Mouse (Mus musculus) monocyte, adult 5-6 weeks (primary cell): ENCODE data around the gene Nudt22. TPM values are rescaled to one million over a fixed set of nuclear protein-coding genes. Genes with fewer than 3 reads are reported as not detected.
A peak's percentile ranks its signal among the peaks of the same experiment; 100 is the strongest.

Experiments used
- ATAC-seq: fragments of 153-309, 156-312 bp; replicated peaks from 2 replicates; pipeline ENCODE4 v1.8.0; 2017; ENCODE audit warnings: mild to moderate bottlenecking; ENCODE audit not compliant: low TSS enrichment, insufficient number of reproducible peaks, severe bottlenecking, poor library complexity, low FRiP score
- total RNA-seq: library from RNA; stranded (forward); fragments of 200-1000, 200-491, 200-594 nt; gene quantifications from 3 replicates; pipeline ENCODE4 v1.2.3, GENCODE M21; 2017

Gene Nudt22
- total RNA-seq, 1 experiment from 2014 or later: 8.8 TPM

DNA sequence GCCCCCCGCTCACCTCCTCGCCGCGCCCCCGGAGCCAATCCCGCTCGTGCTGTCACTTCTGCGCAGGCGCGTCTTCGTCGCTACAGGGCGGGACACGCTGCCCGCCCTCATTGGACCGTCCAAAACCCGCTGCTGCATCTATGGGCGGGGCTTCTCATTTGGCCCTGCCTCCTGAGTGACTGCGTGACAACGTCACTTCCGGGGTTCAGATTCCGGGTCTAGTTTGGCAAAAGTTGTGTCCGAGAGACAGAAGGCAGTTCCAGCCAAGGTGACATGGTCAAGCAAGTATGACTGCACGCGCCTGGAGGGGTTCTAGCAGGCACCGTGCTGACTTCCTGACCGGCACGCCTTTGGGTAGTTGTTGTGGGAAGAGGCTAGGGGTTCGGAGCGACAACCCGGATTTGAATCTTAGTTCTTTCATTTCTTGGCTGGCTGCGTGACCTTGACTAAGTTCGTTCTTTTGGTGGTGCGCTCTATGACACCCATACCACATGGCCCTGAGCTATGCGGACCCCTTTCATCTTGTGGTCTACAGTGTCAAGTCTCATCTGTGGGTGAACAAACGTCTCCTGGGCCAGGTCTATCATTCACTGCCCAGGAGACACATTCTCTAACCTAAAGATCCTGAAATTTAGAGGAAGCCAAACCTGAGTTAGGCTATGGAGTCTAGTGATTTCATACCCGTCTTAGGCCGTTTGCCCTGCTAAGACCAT is 15.4 kb downstream of the Nudt22 start, which contains the start of gene Fkbp2:
Fkbp2 (minus strand) TSS at position 121 of the 713 bp plus-strand sequence.
- ATAC-seq: peak; percentile 70

DNA sequence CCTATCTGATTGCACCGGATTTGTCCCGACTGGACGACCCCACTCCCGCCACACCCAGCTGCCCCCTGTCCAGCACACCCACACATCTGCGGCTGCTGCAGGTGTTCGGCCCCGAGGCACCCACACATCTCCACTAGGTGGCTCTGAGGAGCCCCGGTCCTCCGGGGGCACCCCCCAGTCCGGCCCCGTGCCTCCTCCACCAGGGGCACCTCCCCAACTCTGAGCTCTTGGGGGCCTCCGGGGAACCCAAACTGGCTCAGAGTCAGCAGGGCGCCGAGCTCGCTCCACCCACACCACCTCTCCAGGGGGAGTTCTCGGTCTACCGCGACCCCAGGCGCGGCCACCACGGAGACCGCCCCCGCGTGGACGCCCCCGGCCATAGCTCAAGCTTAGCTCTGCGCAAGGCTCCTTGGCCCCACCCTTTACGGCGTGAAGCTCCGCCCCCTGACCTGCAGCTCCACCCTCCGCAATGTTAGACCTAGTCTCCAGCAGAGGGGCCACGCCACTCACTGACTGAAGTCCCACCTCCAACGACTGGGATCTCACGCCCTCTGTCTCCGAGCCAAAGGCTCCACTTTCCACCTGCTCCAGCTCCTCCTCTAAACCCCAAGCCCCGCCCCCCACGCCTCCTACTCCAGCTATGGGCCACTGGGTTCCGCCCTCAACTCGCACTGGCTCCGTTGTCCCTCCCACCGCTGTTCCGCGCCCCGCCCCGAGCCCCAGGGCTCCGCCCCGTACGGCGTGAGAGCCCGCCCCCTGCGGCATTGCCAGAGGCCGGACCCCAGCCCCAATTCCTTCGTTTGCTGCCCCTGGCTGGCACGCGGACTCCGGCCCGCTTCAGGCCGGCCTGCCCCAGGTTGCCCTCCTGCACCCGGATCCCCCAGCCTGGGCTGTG is 16.2 kb downstream of the Nudt22 start:
- ATAC-seq: peak; percentile 87

DNA sequence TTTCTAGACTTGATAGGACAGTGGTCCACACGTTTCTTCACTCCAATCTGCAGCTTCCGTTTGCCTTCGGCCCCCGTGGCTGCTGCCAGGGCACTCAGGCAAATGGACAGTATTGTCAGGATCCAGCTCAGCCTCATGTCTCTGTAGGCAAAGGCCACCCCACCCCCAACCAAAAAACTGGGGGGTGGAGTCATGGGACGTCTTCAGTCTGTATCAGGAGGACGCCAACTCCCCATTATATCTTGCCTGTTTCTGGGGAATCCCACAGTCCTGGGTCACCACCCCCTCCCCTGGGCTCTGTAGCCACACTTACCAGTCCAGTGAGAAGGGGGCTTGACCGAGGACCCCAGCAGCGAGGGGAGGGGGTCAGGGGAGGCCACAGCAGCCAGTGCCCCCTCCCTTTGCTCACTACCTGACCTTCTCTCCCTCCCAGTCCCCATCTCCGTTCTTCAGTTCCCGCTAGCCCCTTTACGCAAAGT is 16.9 kb downstream of the Nudt22 start:
- ATAC-seq: no peak

DNA sequence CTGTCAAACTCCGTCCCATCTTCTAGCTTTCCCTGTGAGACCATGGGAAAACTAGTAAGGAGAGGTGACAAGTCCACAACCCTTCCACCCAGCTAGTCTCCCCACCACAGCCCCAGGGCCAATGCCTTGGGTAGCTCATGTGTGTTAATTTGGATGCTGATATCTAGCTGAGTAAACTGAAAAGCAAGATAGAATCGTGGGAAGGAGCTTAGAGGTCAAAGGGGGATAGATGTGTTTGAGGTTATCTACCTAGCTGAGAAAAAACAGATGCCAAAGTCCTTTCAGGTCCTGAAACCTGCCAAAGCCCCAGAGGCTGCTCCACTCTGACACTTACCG is 17.3 kb downstream of the Nudt22 start:
- no peak for ATAC-seq

DNA sequence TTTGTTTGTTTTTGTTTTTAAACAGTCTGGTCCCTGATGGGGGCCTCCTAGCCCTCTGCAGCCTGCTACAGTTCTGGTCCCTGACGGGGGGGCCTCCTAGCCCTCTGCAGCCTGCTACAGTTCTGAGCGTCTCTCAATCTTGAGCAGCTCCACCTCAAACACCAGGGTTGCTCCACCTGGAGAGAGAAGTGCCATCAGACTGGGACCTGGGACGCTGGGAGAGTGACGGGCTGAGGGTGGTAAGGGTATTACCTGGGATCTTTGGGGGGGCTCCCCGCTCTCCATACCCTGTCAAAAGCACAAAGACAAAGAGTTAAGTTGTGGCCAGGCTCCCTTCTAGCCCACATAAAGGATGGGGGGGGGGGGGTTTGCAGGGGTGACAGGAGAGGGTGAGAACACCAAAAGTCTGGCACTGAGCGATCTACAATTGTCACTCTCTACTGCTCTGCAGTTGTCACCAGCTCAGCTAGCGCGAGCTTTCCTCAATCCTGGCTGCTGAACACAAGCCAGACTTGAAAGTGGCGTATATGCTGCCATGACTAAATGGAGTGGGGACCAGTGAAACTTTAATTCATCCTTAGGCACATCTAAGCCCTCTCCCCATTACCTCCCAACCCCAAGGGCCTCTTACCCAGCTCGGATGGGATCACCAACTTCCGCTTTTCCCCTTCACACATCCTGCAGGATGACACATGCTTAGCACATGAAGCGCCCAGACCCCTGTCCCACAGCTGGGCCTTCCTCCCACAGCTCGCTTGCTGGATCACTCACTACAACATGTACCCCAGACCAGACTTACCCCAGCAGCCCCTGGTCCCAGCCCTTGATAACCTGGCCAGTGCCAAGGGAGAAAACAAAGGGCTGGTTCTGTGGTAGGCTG is 17.9 kb downstream of the Nudt22 start:
- no peak for ATAC-seq

DNA sequence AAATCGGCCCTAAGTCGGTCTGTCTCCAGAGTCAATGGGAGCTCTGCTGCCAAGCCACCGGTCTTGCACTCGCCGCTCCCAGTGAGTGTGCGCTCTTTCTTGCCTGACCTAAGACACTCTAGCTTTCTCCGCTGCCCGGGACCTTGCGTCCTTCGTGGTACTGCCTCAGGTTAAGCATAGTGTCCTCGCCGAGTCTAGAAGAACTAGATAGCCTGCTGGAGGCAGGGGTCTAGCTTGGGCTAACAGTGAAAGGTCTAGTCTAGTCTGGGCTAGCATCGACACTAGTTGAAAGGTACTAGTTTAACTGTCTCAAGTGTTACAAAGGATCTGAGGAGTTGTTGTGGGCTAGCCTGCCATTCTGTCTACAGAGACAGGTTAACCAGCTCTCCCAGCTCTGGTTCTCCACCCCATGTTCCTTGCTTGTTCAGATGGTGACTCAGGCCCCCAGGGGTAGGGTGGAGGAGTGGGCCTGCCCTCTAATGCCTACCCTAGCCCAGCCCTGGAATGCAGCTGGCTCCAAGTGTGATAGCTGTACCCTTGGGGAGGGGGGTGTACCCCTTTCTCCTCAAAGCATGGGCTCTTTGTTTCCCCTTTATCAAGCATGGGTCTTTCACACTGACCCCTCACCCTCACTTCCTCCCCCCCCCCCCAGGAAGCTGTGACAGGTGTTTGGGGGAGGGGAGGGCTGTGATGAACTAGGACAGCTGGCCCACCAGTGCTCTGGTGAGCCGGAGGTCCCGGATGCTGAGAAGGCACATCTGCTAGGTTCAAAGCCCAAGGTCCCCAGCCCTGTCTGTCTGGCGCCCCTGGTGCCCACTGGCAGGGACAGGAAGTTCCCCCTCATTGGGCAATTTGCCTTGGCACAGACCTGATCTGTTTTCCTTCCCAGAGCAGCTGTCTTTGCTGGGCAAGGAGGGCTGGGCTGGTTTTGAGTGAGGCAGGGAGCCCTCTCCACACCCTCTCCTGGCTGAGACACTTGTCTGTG is 20.1 kb downstream of the Nudt22 start, which contains the start of gene Plcb3:
Plcb3 (minus strand) TSS at position 934 of the 985 bp plus-strand sequence.
- no peak for ATAC-seq

DNA sequence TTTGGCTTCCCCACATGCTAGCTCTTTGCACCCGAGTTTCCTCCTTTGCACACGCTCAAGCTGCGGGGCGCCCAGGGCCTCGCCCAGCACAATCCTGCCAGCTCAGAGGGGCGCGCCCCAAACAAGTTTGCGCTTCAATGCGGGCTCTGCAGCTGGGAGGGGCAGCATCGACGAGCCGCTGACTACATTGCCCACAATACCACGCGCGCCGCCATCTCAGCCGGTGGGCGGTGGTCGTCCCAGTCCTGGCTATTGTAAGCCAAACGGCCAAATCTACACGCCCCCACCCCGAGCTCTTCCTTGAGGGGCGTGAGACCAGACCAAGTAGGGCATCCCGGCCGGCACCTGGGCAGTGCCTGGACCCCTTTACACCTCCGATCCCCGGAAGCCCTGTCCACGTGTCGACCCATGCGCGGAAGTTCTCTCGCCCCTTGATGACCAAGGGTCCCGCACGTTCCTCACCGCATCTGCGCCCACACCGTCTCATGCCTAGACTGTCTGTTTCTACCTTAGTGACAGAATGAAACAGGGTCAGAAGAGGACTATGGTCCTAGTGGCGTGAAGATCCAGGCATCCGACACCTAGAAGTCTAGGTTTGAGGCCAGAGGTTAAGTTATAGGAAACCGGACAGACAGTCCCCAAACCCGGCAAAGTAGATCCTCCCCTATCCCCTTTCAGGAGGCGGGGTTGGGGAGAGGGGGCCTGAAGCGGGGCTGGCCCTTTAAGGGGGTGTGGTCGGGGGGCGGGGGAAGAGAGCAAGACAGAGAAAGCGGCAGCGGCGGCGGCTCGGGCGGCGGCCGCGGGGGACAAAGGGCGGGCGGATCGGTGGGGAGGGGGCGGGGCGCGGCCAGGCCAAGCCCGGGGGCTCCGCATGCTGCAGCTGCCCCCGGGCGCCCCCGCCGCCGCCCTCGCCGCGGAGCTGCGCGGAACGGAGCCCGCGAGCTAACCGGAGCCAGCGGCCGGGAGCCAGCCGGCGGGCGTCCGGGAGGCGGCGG is 21.4 kb downstream of the Nudt22 start, which contains the start of gene Ppp1r14b:
Ppp1r14b (plus strand) TSS at position 758 of the 995 bp plus-strand sequence.
- peak; percentile 68 for ATAC-seq

DNA sequence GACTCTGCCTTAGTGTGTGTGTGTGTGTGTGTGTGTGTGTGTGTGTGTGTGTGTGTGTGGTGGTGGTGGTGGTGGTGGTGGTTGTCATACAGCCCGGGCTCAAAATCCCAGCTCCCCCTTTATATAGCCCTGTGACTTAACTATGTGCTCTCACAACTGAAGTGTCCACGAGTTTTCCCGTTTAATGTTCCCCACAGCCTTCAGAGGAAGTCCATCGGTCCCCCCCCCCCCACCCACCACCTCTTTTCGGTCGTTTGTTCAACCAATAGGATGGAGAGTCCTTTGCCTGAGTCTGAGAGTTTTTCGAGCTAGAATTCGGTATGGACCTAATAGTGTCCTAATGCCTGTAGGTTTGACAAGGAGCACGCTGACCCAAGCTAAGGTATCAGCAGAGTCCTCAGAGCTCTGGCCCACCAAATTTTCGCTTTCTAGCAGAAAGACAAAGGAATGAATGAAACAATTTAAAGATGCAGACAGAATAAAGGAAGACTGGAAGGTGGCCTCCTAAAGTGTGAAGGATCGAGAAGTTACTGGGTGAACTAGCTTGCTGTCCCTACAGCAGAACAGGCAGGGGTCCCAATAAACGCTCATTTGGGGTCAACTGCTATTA is 22.2 kb downstream of the Nudt22 start:
- ATAC-seq: no peak

DNA sequence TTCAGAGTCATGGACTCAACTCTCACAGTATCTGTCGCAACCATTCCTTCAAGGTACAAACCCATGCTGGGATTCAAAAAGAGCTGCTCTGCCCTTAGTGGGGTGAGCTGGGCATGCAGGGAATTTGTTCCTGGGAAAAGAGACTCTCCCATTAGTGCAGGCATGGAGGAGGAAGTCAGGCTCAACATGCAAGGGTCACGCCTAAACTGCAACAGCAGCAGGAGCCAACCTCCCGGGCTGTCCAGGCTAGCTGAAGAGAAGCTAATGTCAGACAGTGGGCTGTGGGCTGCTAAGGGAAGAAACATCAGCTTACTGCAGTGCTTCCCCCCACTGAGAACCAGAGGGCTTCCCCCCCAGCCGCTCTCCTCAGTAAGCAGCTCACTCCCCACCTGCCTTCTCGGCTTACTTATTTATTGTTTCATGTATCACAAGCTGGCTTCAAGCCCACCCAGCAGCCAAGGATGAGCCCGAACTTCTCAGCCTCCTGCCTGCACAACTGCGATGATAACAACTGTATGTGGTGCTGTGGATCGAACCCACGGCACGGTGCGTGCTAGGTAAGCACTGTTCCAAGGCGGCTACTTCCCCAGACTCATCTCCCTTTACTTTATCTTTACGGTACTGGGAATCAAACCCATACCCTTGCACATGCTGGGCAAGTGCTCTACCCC is 23.5 kb downstream of the Nudt22 start:
- ATAC-seq: no peak

DNA sequence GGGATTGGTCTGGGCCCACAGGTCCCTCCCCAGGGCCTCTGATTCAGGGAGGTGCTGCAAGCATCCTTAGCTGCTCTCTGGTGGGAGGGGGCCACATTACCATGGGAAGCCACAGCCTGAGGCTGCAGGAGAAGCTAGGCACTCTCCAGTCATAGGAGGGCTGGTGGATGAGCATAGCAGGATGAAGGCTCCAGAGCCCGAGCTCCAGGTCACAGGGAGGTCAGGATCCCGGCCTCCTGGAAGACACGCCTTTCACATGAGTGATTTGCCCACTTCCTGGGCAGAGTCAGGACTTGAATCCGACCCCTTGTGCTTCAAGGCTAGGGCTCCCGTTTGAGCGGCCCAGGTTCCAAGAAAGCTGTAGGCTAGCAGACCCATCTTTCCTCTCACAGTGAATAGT is 24.3 kb downstream of the Nudt22 start:
- no peak for ATAC-seq

DNA sequence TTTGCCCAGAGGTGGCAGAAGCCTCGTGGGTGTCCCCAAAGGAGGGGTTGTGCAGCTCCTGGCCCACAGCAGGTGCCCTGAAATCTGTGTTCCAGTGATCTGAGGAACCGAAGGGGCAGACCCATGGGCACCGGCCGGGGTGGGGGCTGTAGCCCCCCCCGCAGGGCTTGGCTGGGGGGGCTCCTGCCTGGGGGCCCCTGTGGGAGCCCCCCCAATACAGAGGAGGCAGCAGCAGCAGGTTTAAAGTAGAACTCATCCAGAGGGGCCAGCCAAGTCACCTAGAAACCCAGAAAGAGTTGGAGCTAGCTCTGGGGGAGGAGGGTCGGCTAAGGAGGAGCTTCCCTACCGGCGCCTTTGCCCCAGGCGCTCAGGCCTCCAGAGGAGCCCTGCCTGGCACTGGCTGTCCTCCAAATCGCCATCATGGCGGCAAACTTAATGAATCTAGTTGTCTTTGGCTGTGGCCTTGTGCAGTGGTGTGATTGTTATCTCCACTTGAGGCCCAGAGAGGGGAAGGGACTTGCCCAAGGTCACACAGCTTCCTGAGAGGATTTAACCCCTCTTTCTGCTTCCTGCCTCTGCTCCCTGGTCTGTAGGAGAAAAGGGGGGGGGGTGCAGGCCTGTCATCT is 25.3 kb downstream of the Nudt22 start:
- ATAC-seq: no peak

DNA sequence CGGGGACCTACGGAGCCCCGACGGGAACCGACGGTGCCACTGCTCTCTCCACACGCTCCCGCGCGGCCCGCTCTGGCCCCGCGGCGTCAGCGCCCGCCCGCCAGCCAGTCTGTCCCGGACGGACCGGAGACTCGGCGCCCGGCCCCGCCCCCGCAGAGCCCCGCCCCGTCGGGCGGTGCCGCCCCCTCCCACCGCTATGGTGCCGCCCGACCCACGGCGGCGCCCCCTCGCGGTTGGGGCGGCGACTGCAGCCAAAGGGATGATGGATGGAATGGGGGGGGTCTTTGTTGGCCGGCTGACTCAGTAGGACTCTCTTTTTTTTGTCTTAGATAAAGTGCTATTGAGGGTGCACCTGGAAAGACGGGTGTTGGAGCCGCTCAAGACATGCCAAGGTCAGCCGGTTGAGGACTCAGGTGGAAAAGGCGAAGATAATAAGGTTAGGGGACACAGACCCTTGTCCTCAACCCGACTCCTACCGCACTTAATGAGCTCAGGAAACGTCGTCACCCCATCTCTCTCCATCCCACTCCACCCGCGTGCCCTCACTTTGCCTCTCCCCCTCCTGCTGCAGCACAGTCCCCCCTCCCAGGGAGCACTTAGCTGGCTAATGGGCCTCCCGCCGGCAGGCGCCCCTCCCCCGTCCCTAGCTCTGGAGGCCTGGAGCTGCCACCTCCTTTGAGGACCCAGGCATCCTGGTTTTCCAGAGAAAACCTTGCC is 26.1 kb downstream of the Nudt22 start:
- no peak for ATAC-seq

DNA sequence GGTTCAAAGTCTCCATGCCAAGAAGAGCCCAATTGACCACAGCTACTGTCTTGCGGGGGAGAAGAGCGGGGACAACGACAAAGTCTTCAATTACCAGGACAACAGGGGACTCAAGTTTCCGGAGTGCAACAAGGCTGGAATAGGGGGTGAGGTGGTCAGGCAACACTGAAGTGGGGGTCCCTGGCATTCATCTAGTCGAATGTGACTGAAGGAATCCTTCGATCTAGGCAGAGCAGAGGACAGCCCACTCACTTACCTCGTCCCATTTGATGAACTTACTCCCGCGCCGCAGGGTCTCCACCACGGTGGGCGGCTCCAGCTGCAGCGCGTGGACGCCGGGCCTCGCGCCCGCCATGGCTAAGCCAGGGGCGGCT is 26.6 kb downstream of the Nudt22 start:
- no peak for ATAC-seq

DNA sequence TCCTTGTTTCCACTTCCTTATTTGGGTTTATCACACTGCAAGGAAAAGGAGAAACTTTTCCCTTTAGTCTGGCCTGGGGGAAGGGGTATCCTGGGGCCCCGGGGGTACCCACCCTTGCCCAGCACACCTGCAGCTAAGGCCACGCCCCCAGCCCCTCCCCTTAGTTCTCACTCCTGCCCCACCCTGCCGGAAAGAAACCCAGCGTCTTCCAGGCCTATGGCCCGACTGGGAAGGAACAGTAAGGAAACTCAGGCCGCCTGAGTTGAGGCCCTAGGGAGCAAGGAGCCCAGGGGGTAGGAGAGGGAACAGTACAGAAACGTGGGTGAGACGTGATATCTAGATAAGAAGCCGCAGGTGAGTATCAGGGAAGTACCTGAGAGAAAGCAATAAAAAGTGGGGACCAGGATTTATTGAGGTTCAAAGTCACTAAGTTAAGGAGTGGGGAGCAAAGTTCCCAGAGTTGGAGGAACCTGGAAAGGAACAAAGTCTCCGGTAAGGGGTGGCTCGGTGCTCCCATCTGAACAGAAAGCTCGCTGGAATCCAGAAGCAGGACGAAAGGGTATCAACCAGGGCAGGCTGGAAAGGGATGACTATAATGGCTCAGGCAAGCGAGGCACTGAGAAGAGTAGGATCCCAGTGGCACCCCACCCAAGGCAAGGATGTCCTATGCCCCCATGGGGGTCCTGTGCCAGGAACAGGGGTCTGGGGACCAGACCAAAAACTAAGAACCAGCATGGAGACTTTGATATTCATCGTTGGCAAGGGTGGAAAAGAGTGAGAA is 27.2 kb downstream of the Nudt22 start:
- no peak for ATAC-seq
